Mouse (Mus musculus) lung, adult 10 weeks (tissue): ENCODE measurements around the gene Gm20708. TPM values are rescaled to one million over a fixed set of nuclear protein-coding genes. Genes with fewer than 3 reads are reported as not detected.

ENCODE experiments used
- polyA plus RNA-seq: library from polyadenylated mRNA; stranded (reverse); fragments of 350-450 nt; fragmentation: Illumina TruSeq; extraction: RNeasy Lipid Tissue Mini Kit (QIAGEN cat#74804); gene quantifications from one replicate; pipeline ENCODE4 v1.2.3, GENCODE M21; 2014; ENCODE audit warnings: low read depth, low replicate concordance; ENCODE audit not compliant: insufficient read depth

The Gm20708 gene
- not detected for polyA plus RNA-seq

DNA sequence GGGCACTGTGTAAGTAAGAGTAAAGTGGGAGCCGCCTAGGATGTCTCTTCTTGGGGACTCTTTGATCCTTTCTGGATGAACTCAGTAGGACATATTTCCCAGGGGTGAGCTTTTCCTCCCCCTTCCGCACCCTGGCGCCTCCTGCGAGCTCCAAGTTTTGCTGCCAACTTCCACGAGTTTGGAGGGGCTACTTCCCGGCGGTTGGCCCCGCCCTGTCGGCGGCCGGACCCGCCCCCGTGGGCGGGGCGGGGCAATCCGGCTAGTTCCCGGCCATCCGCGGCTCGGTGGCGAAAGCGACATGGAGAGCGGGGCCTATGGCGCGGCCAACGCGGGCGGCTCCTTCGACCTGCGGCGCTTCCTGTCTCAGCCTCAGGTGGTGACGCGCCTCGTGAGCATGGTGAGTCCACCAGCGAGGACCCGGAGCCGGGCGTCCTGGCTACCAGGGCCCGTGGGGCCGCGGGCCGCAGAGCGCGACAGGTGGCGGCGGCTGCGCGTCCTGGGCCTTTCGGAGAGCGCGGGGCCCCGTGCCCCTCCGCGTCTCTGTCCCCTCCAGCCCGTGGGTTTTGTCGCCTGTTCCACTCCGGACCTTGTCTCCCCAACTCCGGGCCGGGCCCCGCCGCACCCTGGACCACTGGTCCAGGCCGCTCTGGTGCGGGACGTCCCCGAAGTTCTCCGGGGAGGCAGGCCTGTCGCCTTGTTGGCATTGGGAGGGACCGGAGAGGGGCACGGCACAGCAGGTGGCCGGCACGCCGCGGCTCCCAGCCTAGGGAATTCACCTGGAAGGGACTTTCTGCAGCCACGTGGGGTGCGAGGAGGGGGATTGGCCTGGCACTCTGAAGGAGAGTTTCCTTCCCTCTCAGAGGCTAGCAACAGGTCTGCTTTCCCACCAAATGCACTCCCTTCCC is at the start of gene Gm20708, which contains the start of gene Syngr2:
TSS of gene Gm20708 (plus strand) at position 262 of the 905 bp plus-strand sequence.
TSS of gene Syngr2 (plus strand) at position 262 of the 905 bp plus-strand sequence.

DNA sequence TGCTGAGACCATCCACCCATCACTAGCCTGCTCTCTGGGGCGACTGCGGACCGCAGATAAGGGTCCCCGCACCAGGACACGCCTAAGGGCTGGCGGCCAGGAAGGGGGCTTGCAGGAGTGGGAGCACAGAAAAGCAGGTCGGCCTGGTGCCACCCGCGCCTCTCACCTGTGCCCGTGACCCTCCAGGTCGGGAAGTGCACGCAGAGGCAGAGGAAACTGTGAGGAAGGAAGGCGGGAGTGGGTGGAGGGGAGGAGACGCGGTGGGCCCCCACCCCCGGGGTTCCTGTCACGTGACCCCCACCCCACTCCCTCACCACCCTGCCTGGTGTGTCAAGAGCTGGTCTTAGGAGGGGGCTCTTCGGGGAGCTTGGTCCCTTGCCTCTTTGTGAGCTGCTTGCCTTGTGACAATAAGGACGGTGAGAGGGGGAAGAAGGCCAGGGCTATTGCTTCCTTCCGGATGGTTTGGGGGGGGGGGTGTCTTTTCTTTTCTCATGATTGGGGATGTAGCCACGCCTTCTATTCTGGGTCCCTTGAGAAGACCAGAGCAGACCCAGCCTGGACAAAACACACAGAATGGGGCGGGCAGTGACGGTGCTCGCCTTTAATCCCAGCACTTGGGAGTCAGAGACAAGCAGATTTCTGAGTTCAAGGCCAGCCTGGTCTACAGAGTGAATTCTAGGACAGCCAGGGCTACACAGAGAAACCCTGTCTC is 27.3 kb upstream of the Gm20708 start, which contains the start of the genes Tmc8 and Tmc6:
TSS of gene Tmc8 (plus strand) at position 84 of the 712 bp plus-strand sequence.
TSS of gene Tmc6 (minus strand) at position 206 of the 712 bp plus-strand sequence.

DNA sequence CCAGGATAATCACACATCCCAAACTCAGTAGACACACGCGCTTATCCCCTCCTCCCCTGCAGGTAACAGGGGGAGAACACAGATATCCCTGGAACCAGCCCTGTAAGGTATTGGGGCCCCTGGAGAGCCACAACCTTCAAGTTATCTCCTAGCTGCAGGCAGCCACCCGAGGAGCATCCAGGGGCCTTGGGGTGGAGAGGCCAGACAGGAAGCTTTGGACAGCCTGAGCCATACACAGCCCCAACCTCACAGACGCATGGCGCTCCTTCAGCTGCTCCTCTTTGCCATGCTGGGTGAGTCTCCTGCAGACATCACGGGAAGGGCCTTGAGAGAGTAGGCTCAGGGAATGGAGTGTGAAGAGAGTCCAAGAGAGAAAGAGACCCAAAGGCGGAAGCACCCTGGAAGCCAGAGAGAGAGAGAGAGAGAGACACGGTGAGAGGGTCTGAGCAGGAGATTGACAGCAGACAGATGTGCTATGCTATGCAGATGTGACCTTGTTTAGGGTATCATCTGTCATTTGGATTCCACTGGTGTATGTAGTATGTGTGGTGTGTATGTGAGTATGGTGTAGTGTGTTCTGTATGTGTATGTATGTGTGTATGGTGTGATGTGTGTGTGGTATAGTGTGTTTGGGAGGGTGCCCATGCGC is 11.8 kb upstream of the Gm20708 start, which contains the start of gene 6030468B19Rik:
TSS of gene 6030468B19Rik (plus strand) at position 150 of the 649 bp plus-strand sequence.

DNA sequence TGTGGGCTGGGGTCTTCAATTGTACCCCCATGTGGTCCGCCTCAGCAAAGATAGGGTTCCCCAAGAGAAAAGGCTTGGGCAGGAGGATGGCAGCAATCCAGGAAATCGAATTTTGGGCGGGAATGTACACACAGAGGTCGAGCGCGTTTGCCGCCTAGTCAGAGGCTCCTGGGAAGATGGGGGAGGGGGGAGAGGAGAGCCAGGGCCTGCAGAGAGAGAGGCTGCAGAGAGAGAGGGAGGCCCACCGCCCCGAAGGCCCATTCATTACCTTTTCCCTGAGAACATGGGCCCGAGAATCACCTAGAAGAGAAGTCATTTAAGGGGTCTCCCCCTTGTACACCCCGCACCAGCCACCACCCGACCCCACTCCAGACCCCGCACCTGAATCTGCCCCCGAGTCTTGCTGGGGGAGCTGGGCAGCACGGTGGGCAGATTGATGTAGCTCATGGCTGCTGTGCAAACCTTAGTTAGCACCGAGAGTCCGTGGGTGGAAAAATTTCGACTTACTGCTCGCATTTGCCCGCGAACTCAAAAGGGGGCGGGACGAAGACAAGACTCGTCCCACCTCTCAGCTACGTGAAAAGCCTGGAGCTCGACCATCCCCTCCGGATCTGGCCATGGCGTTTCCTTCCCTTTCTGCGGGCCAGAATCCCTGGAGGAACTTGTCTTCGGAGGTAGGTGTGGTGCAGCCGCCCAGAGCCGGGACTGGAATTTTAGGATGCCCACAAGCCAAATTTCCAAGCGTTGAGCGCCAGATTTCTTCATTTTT is 16.0 kb downstream of the Gm20708 start, which contains the start of the genes Afmid and Tk1:
TSS of gene Afmid (plus strand) at position 592 of the 769 bp plus-strand sequence.
TSS of gene Tk1 (minus strand) at position 760 of the 769 bp plus-strand sequence.

DNA sequence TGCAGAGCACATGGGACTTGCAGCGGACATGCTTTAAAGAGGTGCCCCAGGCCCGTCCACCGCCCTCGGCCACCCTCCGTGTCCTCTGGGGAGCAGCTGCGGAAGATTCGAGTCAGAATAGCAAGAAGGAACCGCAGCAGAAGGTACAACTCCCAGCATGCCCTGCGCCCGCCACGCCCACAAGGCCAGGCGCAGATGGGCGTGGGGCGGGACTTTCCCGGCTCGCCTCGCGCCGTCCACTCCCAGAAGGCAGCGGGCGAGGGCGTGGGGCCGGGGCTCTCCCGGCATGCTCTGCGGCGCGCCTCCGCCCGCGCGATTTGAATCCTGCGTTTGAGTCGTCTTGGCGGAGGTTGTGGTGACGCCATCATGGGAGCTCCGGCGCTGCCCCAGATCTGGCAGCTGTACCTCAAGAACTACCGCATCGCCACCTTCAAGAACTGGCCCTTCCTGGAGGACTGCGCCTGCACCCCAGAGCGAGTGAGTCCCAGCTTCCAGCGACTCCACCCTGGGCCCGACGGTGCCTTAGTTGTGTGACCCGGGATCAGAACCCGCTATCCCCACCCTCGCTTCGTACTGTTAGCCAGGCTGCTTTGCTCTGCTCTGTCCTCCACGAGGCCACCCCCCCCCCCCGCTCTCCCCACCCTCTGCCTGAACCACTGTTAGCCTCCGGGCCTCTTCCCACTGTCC is 39.7 kb downstream of the Gm20708 start, which contains the start of gene Birc5:
TSS of gene Birc5 (plus strand) at position 267 of the 687 bp plus-strand sequence.

DNA sequence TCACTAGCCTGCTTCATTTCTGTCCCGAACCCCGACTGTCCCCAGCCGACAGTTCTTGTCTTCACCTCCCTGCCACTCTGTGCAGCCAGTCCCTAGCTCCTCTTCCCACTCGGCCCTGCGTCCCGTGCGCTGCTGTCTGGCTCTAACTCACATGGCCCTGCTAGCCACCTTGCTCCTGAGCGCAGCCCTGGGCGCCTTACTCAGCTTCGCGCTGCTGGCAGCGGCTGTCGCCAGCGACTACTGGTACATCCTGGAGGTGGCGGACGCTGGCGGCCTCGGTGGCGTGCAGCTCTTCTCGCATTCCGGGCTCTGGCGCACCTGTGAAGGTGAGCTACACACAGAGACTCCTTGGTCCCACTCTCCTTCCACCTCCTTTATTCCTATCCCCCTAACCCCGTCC is 51.1 kb downstream of the Gm20708 start, which contains the start of gene Tmem235:
TSS of gene Tmem235 (plus strand) at position 152 of the 400 bp plus-strand sequence.

DNA sequence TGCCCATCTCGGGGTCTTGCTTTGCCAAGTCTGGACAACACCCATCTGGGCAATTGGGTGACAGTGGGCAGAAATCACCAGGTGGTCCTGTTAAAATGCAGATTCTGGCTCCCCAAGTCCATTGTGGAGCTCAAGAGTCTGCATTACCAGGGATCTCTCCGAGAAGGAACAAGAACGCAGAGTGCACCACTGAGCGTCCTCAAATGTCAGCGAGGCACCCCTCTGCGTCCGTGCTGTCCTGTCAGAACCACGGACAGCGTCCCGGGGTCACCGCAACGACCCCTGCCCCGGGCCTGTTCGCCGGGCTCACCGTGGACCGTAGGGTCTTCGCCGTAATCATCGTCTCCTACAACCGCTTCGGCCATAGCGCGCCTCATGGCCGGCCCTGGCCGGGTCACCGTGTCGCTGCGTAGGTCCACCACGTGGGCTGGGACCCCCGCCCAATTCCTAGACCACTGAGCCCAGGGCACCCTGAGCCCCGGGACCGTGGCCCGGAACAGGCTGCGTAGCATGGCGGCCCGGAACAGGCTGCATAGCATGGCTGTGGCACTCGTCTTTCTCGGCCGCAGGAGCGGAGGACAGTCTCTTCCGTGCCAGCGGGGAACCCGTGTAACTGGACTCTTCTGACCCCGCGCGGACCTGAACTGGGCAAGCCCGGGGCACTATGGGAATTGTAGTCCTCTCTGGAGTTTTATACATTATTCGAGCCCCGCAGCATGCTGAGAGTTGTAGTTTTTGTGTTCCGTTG is 63.6 kb downstream of the Gm20708 start, which contains the start of gene Tha1:
TSS of gene Tha1 (minus strand) at position 621 of the 748 bp plus-strand sequence.

Other genes starting within 250 kb of the Gm20708 start
- 4.4 TPM for gene Tnrc6c, start 155.4 kb upstream of the Gm20708 start, polyA plus RNA-seq
- gene Tmc8, start 27.6 kb upstream of the Gm20708 start, polyA plus RNA-seq: 1.9 TPM
- 23.9 TPM for gene Tmc6, start 27.5 kb upstream of the Gm20708 start, polyA plus RNA-seq
- not detected for gene 6030468B19Rik, start 12.0 kb upstream of the Gm20708 start, polyA plus RNA-seq
- 107 TPM for gene Syngr2, start within 50 bp of the Gm20708 start, polyA plus RNA-seq
- 2.4 TPM for gene Afmid, start 16.3 kb downstream of the Gm20708 start, polyA plus RNA-seq
- gene Tk1, start 16.4 kb downstream of the Gm20708 start, polyA plus RNA-seq: 3.5 TPM
- 2.8 TPM for gene Birc5, start 39.6 kb downstream of the Gm20708 start, polyA plus RNA-seq
- gene Tmem235, start 51.1 kb downstream of the Gm20708 start, polyA plus RNA-seq: not detected
- 4.5 TPM for gene Tha1, start 63.8 kb downstream of the Gm20708 start, polyA plus RNA-seq
- 16.6 TPM for gene Socs3, start 160.4 kb downstream of the Gm20708 start, polyA plus RNA-seq
- 45.7 TPM for gene Pgs1, start 176.6 kb downstream of the Gm20708 start, polyA plus RNA-seq